Mouse (Mus musculus) erythroblast, embryonic 14.5 days (primary cell): ENCODE results near the gene Rgs2.

Experiments used
- GATA1 ChIP-seq: IDR thresholded peaks from 2 replicates; pipeline ENCODE4 v1.6.1; 2012; ENCODE audit warnings: low read length, inconsistent platforms, mixed read lengths
- TAL1 ChIP-seq: IDR thresholded peaks from 3 replicates; pipeline ENCODE4 v1.6.1; 2012; ENCODE audit warnings: low read length, inconsistent platforms, mixed read lengths

GRCm38 (mm10) chr1:143962301-143962700, 41.7 kb downstream of the Rgs2 start:
- no peak for TF ChIP-seq GATA1
- TF ChIP-seq TAL1, result no peak
